Mouse (Mus musculus) embryonic stem cell, embryonic (primary cell): ENCODE results near the gene Uhrf2.

Source experiments
- CTCF ChIA-PET, 4 experiments: fragments of 300-600 bp in 2 of 4; fragments of 350-600 bp in 2 of 4; sonication (Branson Sonifier 250); formaldehyde crosslinking; loops; one replicate each; lab custom pipeline; 2022; ENCODE audit warnings: inconsistent platforms in 2 of 4; lab: Charles Lee
- POLR2A ChIA-PET, 4 experiments: fragments of 300-600 bp in 2 of 4; fragments of 350-600 bp in 2 of 4; sonication (Branson Sonifier 250); formaldehyde crosslinking; loops; one replicate each; lab custom pipeline; 2022; ENCODE audit warnings: antibody characterized with exemption in 4 of 4, inconsistent platforms in 1 of 4; lab: Charles Lee

Uhrf2 gene

DNA sequence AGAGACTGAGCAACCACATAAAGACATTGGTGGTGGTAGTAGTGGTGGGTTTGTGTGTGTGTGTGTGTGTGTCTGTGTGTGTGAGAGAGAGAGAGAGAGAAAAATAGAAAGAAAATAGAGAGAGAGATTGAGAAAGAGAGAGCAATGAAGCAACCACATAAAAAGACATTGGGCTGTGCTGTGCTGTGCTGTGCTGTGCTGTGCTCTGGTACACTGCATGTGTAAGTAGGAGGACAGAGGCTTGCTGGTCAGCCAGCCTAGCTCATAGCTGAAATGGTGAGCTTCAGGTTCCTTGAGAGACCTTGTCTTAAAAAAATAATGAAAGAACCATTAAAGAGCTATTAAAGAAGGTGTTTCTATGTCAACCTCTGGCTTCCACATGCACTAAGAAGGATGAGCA is 78.3 kb downstream of the Uhrf2 start:
- ChIA-PET POLR2A (interaction anchor here in 3 of 4 experiments (0.7 to 3.4 kb wide), 3 partner anchors 9 to 97 kb away, joined by 3 to 10 read pairs (median 6); no protein-coding TSS in a partner anchor), CTCF (interaction anchor here in 3 of 4 experiments (0.6 to 0.7 kb wide), 3 partner anchors 34 to 90 kb away, joined by 3 to 5 read pairs (median 3); no protein-coding TSS in a partner anchor)

DNA sequence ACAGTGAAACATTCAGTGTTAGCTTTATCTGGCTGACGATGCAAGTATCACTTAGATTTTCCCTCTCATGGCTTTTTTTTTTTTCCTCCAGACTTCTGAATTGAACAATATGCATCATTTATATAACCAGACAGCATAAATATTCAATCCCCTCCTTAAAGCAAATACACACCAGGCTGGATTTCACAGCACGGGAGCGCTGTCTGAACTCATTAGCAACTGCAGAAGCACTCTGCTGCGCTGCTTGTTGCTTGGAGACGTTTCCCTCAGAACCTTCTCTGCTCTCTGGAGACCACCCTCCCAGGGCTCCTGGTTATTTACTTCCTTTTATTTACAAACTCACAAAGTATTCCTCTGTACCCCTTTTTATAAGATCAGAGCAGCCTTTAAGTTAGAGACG is 78.8 kb downstream of the Uhrf2 start:
- CTCF ChIA-PET, result interaction anchor here in 3 of 4 experiments (0.6 to 0.7 kb wide), 3 partner anchors 33 to 89 kb away, joined by 3 to 5 read pairs (median 3); no protein-coding TSS in a partner anchor
- POLR2A ChIA-PET, result interaction anchor here in 3 of 4 experiments (0.7 to 3.4 kb wide), 3 partner anchors 9 to 96 kb away, joined by 3 to 10 read pairs (median 6); no protein-coding TSS in a partner anchor

DNA sequence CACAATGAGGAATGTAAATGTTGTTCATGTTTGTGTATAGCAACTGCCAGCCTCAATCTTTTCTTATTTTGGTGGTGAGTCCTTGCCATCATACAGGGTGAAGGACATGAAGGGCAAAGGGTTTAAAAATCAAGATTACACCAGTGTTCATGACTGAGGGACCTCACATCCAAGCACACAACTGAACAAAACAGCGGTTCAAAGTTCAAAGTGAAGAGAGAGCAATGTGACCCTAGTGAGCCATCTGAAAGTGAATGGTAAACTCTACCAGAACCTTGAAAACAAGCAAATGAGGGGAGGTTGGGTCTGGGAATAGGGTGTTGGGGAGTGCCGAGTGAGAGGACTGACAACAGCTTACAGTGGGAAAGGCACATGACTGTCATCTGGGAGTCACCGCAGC is 81.1 kb downstream of the Uhrf2 start:
- CTCF ChIA-PET, result interaction anchor here in 1 of 4 experiments (0.9 kb wide), 1 partner anchor 94 kb away, joined by 3 read pairs; no protein-coding TSS in a partner anchor
- POLR2A ChIA-PET, result interaction anchor here in 2 of 4 experiments (0.6 to 3.4 kb wide), 2 partner anchors 15 to 78 kb away, joined by 3 to 10 read pairs; no protein-coding TSS in a partner anchor

DNA sequence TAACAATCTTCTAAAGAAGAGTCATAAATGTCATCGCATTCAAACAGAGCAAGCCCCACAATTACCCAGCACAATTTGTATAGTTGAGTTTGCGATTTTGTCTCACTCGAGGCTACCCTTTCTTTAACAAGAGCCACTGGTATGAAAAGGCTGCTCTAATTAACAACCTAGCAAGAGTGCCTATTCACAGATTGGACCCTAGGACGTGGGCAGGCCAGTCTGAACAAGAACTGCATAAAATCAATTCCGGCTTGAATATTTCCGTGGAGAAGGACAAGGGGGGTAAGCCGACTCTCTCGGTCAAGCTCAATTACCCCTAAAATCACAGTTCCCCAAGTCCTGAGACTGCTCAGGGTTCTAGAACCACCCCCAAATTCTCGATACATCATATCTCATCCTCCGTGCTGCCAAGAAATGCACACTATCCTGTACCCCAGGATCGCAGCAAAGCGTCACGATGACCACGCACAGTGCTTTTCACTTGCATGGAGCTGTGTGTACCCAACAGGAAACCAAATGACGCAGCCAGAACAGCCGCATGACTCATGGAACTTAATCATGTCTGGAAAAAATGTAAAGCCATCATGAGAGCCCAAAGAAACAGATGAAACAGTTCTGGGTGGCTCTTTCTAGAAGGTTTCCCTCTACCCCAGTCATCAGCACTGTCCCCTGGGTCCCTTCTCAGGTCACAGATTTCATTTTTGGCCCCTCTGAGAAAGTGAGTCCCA is 82.8 kb downstream of the Uhrf2 start:
- ChIA-PET CTCF (no interaction called here), POLR2A (interaction anchor here in 2 of 4 experiments (0.7 to 1.9 kb wide), 5 partner anchors 16 to 61 kb away, joined by 3 to 11 read pairs (median 4); partner anchors contain the start of gene Gldc (in 1 of the 2))

DNA sequence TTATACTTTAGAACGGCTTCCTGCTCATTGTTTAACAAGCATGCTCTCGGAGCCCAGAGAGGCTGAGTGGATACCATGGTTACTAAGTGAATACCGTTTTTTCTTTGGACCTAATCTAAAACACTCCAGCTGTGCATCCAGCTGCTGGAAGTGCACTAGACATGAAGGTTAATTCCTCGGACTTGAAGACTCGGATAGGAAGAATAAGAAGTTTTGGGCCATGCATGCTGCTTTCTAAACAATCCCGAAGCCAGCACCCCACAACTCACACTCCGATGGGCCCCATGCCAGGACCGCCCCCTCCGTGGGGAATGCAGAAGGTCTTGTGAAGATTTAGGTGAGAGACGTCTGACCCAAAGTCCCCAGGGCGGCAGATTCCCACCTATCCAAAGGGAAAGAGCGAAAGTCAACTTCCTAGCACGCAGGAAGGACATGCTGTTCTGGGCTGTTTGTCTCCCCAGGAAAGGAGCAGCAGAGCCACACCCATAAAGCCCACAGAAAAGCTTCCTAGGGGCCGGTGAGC is 84.7 kb downstream of the Uhrf2 start:
- ChIA-PET POLR2A (interaction anchor here in 2 of 4 experiments (0.6 to 2.5 kb wide), 12 partner anchors 9 to 439 kb away, joined by 3 to 9 read pairs (median 4); partner anchors contain the start of gene Gldc (in 1 of the 2)), CTCF (interaction anchor here in 3 of 4 experiments (0.6 to 1.2 kb wide), 3 partner anchors 37 to 133 kb away, joined by 3 to 6 read pairs (median 3); no protein-coding TSS in a partner anchor)

DNA sequence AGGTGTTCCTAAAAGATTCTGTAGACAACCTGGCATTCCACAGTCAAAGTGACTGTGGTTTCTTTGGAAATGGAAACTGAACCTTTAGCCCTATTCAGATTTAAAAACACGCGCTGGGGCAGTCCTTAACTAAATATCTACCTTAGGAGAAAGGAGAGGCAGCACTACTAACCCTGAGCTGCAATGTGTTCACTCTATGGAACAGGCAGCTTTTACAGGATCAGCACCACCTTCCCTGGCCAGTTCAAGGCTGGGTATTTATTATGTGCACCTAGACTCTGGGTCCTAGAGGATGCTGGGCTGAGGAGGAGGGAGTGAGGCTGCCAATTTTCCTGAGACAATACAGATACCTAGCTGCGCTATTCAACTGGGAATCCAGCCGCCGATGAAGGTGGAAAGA is 85.3 kb downstream of the Uhrf2 start:
- POLR2A ChIA-PET, result interaction anchor here in 2 of 4 experiments (0.7 to 2.5 kb wide), 8 partner anchors 9 to 438 kb away, joined by 3 to 9 read pairs (median 3); no protein-coding TSS in a partner anchor

DNA sequence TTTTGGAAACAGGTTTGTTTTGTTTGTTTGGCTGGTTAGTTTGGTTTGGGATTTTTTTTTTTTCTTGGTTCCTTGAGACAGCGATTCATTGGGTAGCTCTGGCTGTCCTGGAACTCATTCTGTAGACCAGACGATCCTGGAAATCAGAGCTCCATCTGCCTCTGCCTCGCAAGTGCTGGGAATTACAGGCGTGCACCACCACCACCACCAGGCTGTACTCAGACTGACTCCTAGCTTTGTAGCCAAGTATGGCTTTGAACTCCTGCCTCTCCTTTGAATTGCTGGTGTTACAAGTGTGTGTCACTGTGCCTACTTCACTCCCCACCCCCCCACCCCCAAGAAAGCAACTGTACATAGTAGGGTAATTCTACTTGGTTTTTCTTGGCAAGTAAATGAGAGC is 86.9 kb downstream of the Uhrf2 start:
- POLR2A ChIA-PET, result interaction anchor here in 2 of 4 experiments (0.6 to 1.0 kb wide), 3 partner anchors 8 to 1366 kb away, joined by 3 to 6 read pairs (median 3); no protein-coding TSS in a partner anchor
- CTCF ChIA-PET, result interaction anchor here in 1 of 4 experiments (0.9 kb wide), 1 partner anchor 293 kb away, joined by 3 read pairs; no protein-coding TSS in a partner anchor

More for the DNA sequence above, 85.3 kb downstream of the Uhrf2 start:
- CTCF ChIA-PET, result interaction anchor here in 1 of 4 experiments (0.7 kb wide), 1 partner anchor 10 kb away, joined by 3 read pairs; no protein-coding TSS in a partner anchor

DNA sequence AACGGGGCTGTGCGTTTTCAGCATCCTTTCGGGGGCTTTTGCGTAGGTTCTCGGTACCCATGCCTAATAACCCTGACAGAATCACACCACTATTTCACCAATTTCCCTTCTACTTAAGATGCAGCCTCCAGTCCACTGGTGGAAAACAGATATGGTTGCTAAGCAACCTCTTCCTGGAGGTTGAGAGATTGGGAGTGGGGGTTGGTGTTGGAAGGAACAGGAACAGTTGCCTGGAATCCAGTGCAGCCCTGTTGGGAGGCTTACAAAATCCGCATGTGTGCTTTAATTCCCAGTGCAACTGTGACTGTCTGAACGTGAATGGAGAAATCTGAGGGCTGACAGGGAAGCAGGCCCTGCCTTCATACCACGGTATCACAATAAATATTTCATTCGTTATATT is 87.5 kb downstream of the Uhrf2 start:
- ChIA-PET CTCF (no interaction called here), POLR2A (interaction anchor here in 1 of 4 experiments (0.6 to 0.7 kb wide), 2 partner anchors 9 to 1366 kb away, joined by 3 to 6 read pairs; no protein-coding TSS in a partner anchor)

DNA sequence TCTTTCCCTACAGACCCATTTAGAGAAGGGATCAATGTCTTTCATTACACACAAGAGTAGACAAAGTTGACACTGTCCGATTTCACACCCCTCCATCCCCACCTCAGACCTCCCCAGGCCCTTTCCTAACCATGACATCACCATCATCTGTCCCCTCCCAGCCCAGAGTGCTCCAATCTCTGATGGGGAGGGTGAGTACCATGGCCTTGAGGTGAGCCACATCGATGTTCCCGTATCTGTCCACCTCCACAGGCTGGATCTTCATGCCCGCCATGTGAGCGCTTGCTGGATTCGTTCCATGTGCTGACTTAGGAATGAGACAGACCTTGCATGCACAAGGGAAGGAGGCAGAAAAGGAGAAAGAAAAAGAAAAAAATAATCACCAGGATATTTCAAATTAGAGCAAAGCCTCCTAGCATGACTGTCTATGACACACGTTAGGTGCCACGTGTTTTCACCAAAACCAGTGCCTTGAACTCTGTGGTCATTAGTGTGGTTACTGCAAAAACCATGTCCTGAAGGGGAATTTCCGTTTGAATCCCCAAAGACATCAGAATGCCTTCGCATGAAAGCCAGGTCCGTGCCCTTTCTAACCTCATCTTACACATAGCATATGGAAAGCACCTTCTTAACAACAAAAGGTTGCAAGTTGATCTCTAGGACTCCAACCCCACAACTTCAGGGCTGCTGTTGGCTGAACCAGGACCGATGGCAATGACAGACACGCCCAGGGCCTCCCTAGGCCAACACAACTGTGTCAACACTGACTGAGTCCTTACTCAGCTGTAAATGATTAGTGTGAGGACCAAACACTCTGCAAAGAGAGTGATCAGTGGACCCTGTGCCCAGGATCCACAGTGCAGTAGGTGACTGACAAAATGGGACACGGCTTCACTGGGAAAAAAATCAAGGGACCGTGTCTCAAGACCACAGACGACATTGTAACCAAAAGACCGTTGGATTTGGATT is 88.3 kb downstream of the Uhrf2 start:
- CTCF ChIA-PET, result no interaction called here
- POLR2A ChIA-PET, result no interaction called here

DNA sequence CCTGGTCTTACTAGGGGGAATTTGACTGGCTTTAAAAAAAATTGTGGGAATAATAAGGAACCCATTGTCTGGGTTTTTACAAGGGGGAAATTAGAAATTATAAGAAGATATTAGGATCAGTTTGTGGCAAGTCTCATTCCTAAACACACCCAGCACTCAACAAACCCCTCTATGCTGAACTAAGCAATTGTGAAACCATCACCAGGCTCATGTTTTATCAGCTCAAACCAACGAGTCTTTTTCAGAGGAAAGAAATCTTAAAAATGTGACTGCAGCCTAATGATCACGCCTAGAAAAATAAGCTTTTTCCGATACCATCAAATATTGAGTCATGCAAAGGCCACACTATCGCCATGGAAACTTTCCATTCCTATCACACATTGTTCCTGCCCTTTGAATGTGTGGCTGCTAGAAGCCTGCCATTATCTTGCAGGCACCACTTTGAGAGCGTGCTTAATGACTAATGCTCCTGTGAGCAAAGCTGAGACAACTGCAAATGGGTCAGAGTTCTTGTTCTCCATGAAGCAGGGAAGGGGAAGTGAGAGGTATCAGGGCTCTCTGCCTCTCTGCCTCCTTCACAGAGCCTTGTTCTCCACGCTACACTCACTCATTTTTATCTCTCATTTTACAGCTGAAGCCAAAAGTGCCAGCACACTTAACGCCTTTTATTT is 94.8 kb downstream of the Uhrf2 start:
- ChIA-PET CTCF (interaction anchor here in 1 of 4 experiments (0.6 kb wide), 2 partner anchors 9 to 1838 kb away, joined by 3 read pairs; no protein-coding TSS in a partner anchor), POLR2A (interaction anchor here in 1 of 4 experiments (0.7 to 1.1 kb wide), 2 partner anchors 10 to 34 kb away, joined by 4 to 8 read pairs; no protein-coding TSS in a partner anchor)

DNA sequence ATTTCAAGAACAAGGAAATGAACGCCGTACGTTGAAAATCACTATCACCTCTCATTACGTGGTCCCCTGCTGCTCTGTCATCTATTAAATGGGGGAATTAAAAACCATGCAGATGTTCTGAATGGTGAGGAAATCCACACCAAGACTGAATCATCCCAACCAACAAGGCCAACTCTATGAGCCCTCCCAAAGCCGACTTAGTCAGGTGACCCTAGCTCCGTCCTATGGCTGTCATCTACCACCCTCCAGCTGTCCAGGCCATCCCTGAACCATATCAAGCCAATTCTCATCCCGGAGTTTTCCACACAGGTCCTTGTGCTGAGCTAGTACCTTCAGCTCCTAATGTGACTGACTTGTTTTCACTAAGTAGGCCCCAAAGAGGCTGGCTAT is 95.4 kb downstream of the Uhrf2 start:
- CTCF ChIA-PET, result interaction anchor here in 2 of 4 experiments (0.6 to 0.7 kb wide), 4 partner anchors 10 to 1838 kb away, joined by 3 to 4 read pairs (median 3); no protein-coding TSS in a partner anchor
- POLR2A ChIA-PET, result interaction anchor here in 1 of 4 experiments (0.7 to 1.1 kb wide), 3 partner anchors 11 to 43 kb away, joined by 3 to 8 read pairs (median 4); no protein-coding TSS in a partner anchor

DNA sequence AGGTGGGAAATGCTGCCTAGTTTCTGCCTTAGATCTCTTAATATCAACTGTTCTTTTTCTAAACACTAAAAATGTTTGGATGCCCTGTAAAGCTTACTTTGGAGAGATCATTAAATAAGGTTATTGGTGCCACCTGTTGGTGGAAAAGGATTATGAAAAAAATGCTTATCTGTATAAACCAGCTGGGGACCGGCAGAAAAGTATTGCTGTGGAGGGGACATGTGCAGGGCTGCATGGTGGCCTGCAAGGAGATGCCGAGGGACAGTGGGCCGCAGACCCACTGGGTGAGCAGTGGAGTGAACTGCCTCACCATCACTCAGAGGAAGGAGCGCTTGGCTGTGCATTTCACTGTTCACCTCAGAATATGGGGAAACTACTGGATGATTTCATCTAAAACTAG is 97.9 kb downstream of the Uhrf2 start:
- CTCF ChIA-PET, result interaction anchor here (0.6 to 0.8 kb wide), 5 partner anchors 14 to 716 kb away, joined by 3 read pairs; no protein-coding TSS in a partner anchor
- POLR2A ChIA-PET, result interaction anchor here in 1 of 4 experiments (0.7 kb wide), 1 partner anchor 875 kb away, joined by 3 read pairs; no protein-coding TSS in a partner anchor

DNA sequence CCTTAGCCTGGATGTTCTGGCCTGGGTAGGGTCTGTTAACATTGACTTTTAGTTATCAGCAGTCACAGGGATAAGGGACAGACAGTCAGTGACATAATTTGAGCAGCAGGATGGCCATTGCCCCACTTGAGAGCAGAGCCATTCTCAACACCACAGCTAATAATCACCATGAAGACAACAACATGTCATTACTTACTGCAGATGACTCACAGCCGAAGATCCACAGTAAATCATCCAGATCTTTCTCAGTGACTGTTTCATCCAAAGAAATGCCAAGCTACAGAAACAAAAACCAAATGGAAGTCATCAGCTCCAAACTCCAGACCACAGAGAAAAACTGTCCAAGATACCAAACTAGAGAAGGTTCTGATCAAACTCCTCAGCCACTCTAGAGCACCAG is 106.0 kb downstream of the Uhrf2 start:
- CTCF ChIA-PET, result no interaction called here
- POLR2A ChIA-PET, result interaction anchor here in 1 of 4 experiments (0.7 to 1.4 kb wide), 5 partner anchors 13 to 33 kb away, joined by 3 to 4 read pairs (median 4); no protein-coding TSS in a partner anchor
